Mouse (Mus musculus): ENCODE data around the gene Kcmf1.

- TF ChIP-seq CTCF (IDR thresholded peaks at IDR 0.05) (peak; percentile 48), POLR2A (IDR thresholded peaks at IDR 0.05; ENCODE audit: insufficient read depth, low read depth, low read length) (no peak), EP300 (IDR thresholded peaks at IDR 0.05; ENCODE audit: insufficient read depth, low read depth, low read length) (0 out of 2 replicates have a peak, but pooled peaks have one; percentile 25)
Observed at GRCm38 (mm10) chr6:72947960-72948359, 48.2 kb upstream of the Kcmf1 start.

Data from heart, adult 2 months (tissue).